Mouse (Mus musculus): ENCODE data around the gene Trpm8.

GRCm38 (mm10) chr1:88275698-88276523 is 1.6 kb upstream of the Trpm8 start:
- TF ChIP-seq GATA1 (IDR thresholded peaks at IDR 0.05; ENCODE audit: low read length) (no peak), TAL1 (IDR thresholded peaks at IDR 0.05; ENCODE audit: low read length) (no peak)
